Mouse (Mus musculus): ENCODE measurements at regions not wholly inside any gene's neighbourhood (a gene's known extent, or its start where the extent isn't known, plus 50 kb on each side); places are given as distances from the start of the nearest gene placed in this dataset.

DNA sequence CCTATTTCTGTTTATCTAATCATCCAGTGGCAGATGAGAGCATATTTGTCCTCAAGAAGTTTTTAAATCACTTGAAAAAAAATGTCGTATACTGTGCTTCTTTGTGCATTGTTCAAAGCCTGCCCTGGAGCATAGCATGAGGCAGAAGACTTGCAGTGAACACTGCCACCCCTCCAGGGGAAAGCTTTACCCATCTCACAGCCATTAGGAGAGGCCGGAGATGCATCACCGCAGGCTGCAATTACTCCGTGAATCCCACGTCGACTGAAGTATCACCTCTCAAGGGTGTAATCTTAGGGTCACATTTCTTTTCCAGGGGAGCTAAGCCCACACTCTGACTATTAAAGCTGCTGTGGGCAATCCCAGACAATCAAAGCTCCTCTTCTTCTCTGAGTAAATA lies 319.8 kb downstream of the Basp1 start:
- no peak for TF ChIP-seq CTCF (conservative IDR thresholded peaks at IDR 0.05; ENCODE audit: insufficient read depth, insufficient read length, low read depth, low read length)
- TF ChIP-seq POLR2A (IDR thresholded peaks at IDR 0.05; ENCODE audit: low read depth, low read length), result no peak
